Mouse (Mus musculus): ENCODE data around the gene Rab25. TPM values are rescaled to one million over a fixed set of nuclear protein-coding genes. Genes with fewer than 3 reads are reported as not detected.

The Rab25 gene
- total and polyA plus RNA-seq, 3 experiments = 0.96 to 1.9 TPM; not detected in 1

GRCm38 (mm10) chr3:88503505-88503863, 44.6 kb downstream of the Rab25 start:
- peaks cover 2 to 32% of the 10 kb centered on the region in 2 experiments; a peak in 3 of 4 replicates for H3K36me3 ChIP-seq (ENCODE audit: control insufficient read depth in 1 of 2, insufficient read depth in 2 of 2, low read length in 2 of 2)
- H3K4me1 ChIP-seq (ENCODE audit: control insufficient read depth in 1 of 2, insufficient read depth in 2 of 2, low read length in 2 of 2) = peaks cover 9 to 46% of the 10 kb centered on the region in 2 experiments
- DNase-seq (ENCODE audit: low read depth, low spot score) = peak; percentile 88
- H3K9ac ChIP-seq (ENCODE audit: control insufficient read depth, low read depth, low read length, poor library complexity, severe bottlenecking) = peak overlapping the region; percentile 39
- H3K9me3 ChIP-seq (replicated peaks; ENCODE audit: insufficient read depth, low read length) = no peaks in the 10 kb centered on the region
- TF ChIP-seq JUND (IDR thresholded peaks at IDR 0.05; ENCODE audit: low read depth, low read length) (peak; percentile 67; the same call in 1 of the 2 replicates), SMC3 (IDR thresholded peaks at IDR 0.05; ENCODE audit: low read depth, low read length) (no peak), ETS1 (IDR thresholded peaks at IDR 0.05; ENCODE audit: low read depth, low read length) (0 out of 2 replicates have a peak, but pooled peaks have one; percentile 3), TAL1 (IDR thresholded peaks at IDR 0.05; ENCODE audit: low read length) (no peak)
- H3K27me3 ChIP-seq (ENCODE audit: control insufficient read depth in 1 of 2, insufficient read depth in 2 of 2, low read length in 2 of 2) = no peaks in the 10 kb centered on the region
- peaks cover 31% of the 10 kb centered on the region for H3K79me2 ChIP-seq (ENCODE audit: control insufficient read depth, insufficient read depth, low read length, poor library complexity)
- peak overlapping the region; percentile 65 for H3K27ac ChIP-seq (ENCODE audit: control insufficient read depth, low read depth, low read length)
- H3K4me3 ChIP-seq (ENCODE audit: control insufficient read depth in 1 of 2, insufficient read depth in 1 of 2, low read depth in 2 of 2, low read length in 2 of 2) = peak overlapping the region; percentile 21 to 41

GRCm38 (mm10) chr3:88502641-88503504, 45.2 kb downstream of the Rab25 start:
- Histone ChIP-seq H3K9ac (ENCODE audit: control insufficient read depth, low read depth, low read length, poor library complexity, severe bottlenecking) (peak overlapping the region; percentile 76), H3K27me3 (ENCODE audit: control insufficient read depth in 1 of 2, insufficient read depth in 2 of 2, low read length in 2 of 2) (no peaks in the 10 kb centered on the region), H3K4me3 (ENCODE audit: control insufficient read depth in 1 of 2, insufficient read depth in 1 of 2, low read depth in 2 of 2, low read length in 2 of 2) (peak overlapping the region; percentile 82 to 88), H3K9me3 (replicated peaks; ENCODE audit: insufficient read depth, low read length) (no peaks in the 10 kb centered on the region), H3K36me3 (ENCODE audit: control insufficient read depth in 1 of 2, insufficient read depth in 2 of 2, low read length in 2 of 2) (peaks cover 2 to 28% of the 10 kb centered on the region in 2 experiments; a peak in 3 of 4 replicates), H3K27ac (ENCODE audit: control insufficient read depth, low read depth, low read length) (peak overlapping the region; percentile 95), H3K79me2 (ENCODE audit: control insufficient read depth, insufficient read depth, low read length, poor library complexity) (peaks cover 36% of the 10 kb centered on the region), H3K4me1 (ENCODE audit: control insufficient read depth in 1 of 2, insufficient read depth in 2 of 2, low read length in 2 of 2) (peaks cover 9 to 40% of the 10 kb centered on the region in 2 experiments)
- DNase-seq (ENCODE audit: low read depth, low spot score) = peak; percentile 99
- TF ChIP-seq MAZ (IDR thresholded peaks at IDR 0.05; ENCODE audit: low read depth, low read length) (peak; percentile 92), POLR2AphosphoS2 (IDR thresholded peaks at IDR 0.05; ENCODE audit: low read length) (peak; percentile 93; the same call in 1 of the 2 replicates), NRF1 (IDR thresholded peaks at IDR 0.05; ENCODE audit: insufficient read depth, low read depth, low read length, poor library complexity, severe bottlenecking) (peak; percentile 37; the same call in 1 of the 2 replicates), CHD2 (IDR thresholded peaks at IDR 0.05; ENCODE audit: low read length) (no peak), POLR2AphosphoS5 (IDR thresholded peaks at IDR 0.05; ENCODE audit: borderline replicate concordance, low read depth, low read length) (peak; percentile 94), MEF2A (IDR thresholded peaks at IDR 0.05; ENCODE audit: extremely low read depth, insufficient replicate concordance, low read depth, low read length, poor library complexity, severe bottlenecking) (no peak), HCFC1 (IDR thresholded peaks at IDR 0.05; ENCODE audit: low read depth, low read length) (peak; percentile 68), NELFE (IDR thresholded peaks at IDR 0.05; ENCODE audit: low read depth, low read length) (peak; percentile 97), MXI1 (IDR thresholded peaks at IDR 0.05; ENCODE audit: low read depth, low read length) (peak; percentile 94), MYC (IDR thresholded peaks at IDR 0.05; ENCODE audit: low read depth, low read length) (peak; percentile 51; the same call in 1 of the 2 replicates), ZMIZ1 (IDR thresholded peaks at IDR 0.05; ENCODE audit: low read depth, low read length) (peak; percentile 99), TCF12 (IDR thresholded peaks at IDR 0.05; ENCODE audit: low read depth, low read length) (peak; percentile 79), E2F4 (IDR thresholded peaks at IDR 0.05; ENCODE audit: borderline replicate concordance, low read depth, low read length) (peak; percentile 70; the same call in 1 of the 2 replicates), POLR2A (IDR thresholded peaks at IDR 0.05; ENCODE audit: control insufficient read depth in 1 of 2, insufficient read depth in 1 of 2, low read depth in 1 of 2, low read length in 2 of 2, poor library complexity in 1 of 2) (peak in 1 of 2 experiments; percentile 100; a peak in 2 of 4 replicates), CHD1 (IDR thresholded peaks at IDR 0.05; ENCODE audit: low read depth, low read length) (no peak), MAFK (IDR thresholded peaks at IDR 0.05; ENCODE audit: borderline replicate concordance, low read depth, low read length) (no peak), MAX (IDR thresholded peaks at IDR 0.05; ENCODE audit: low read length) (peak; percentile 48; the same call in 1 of the 2 replicates), BHLHE40 (IDR thresholded peaks at IDR 0.05; ENCODE audit: borderline replicate concordance, low read depth, low read length) (no peak), ZC3H11A (IDR thresholded peaks at IDR 0.05; ENCODE audit: low read depth, low read length) (no peak), TAL1 (IDR thresholded peaks at IDR 0.05; ENCODE audit: low read length) (no peak), USF2 (IDR thresholded peaks at IDR 0.05; ENCODE audit: borderline replicate concordance in 1 of 2, insufficient read depth in 1 of 2, low read depth in 1 of 2, low read length in 2 of 2) (no peak), ETS1 (IDR thresholded peaks at IDR 0.05; ENCODE audit: low read depth, low read length) (peak; percentile 49; the same call in 1 of the 2 replicates), KAT2A (conservative IDR thresholded peaks at IDR 0.05; ENCODE audit: low read depth, low read length) (no peak), UBTF (IDR thresholded peaks at IDR 0.05; ENCODE audit: borderline replicate concordance, insufficient read depth, low read depth, low read length) (peak; percentile 19; the same call in 1 of the 2 replicates), TBP (IDR thresholded peaks at IDR 0.05; ENCODE audit: low read depth, low read length) (peak; percentile 97), GABPA (IDR thresholded peaks at IDR 0.05; ENCODE audit: low read depth, low read length) (no peak)
